Mouse (Mus musculus) lung, embryonic 14.5 days (tissue): ENCODE data around the gene Selenom. TPM values are rescaled to one million over a fixed set of nuclear protein-coding genes. Genes with fewer than 3 reads are reported as not detected.

Experiments used
- ATAC-seq: fragments of 200-750 bp; cut with Nextera tagmentation; 2 replicates; pipeline ENCODE4 v1.8.0; 2017; ENCODE audit warnings: mild to moderate bottlenecking, moderate TSS enrichment, moderate library complexity; ENCODE audit not compliant: insufficient read depth
- DNase-seq: peaks from one replicate; pipeline ENCODE4 v3.0.0-alpha.2; 2015
- H3K27ac ChIP-seq: fragments of 300-500 bp; sonication (generic); 2 replicates; pipeline ENCODE4 v1.5.1; 2014; ENCODE audit warnings: low read depth, mild to moderate bottlenecking, moderate library complexity
- H3K27me3 ChIP-seq: fragments of 300-500 bp; sonication (generic); 2 replicates; pipeline ENCODE4 v1.6.1; 2014; ENCODE audit warnings: low read length, control low read depth; ENCODE audit not compliant: insufficient read depth
- H3K36me3 ChIP-seq: fragments of 300-500 bp; sonication (generic); 2 replicates; pipeline ENCODE4 v1.6.1; 2014; ENCODE audit warnings: control low read depth; ENCODE audit not compliant: insufficient read depth
- H3K4me1 ChIP-seq: fragments of 300-500 bp; sonication (generic); 2 replicates; pipeline ENCODE4 v1.6.1; 2014; ENCODE audit warnings: antibody characterized with exemption, control low read depth; ENCODE audit not compliant: insufficient read depth
- H3K4me2 ChIP-seq: fragments of 300-500 bp; sonication (generic); 2 replicates; pipeline ENCODE4 v1.6.1; 2014; ENCODE audit warnings: mild to moderate bottlenecking
- H3K4me3 ChIP-seq: fragments of 300-500 bp; sonication (generic); 2 replicates; pipeline ENCODE4 v1.5.1; 2014; ENCODE audit warnings: low read depth, low read length
- H3K9ac ChIP-seq: fragments of 300-500 bp; sonication (generic); 2 replicates; pipeline ENCODE4 v1.6.1; 2014
- H3K9me3 ChIP-seq: fragments of 300-500 bp; sonication (generic); 2 replicates; pipeline ENCODE4 v1.6.1; 2016; ENCODE audit warnings: low read depth, low read length, control low read depth
- CTCF ChIP-seq: IDR thresholded peaks from 2 replicates; pipeline ENCODE4 v1.5.1; 2016; ENCODE audit warnings: antibody characterized with exemption, low read depth
- WGBS: fragments of 180-500 bp; shearing (Covaris S2); extraction: QIAGEN DNeasy Blood & Tissue Kit; methylation state at CpG from one replicate; pipeline ENCODE4 v1.1.7; 2014; 5-methylcytosine and 5-hydroxymethylcytosine counted together
- polyA plus RNA-seq: library from polyadenylated mRNA; unstranded; fragments of >200 nt; fragmentation: Nextera tagmentation; extraction: Ambion mirVana; gene quantifications from 2 replicates; pipeline ENCODE4 v1.2.1, GENCODE M21; 2014

The Selenom gene
- polyA plus RNA-seq, 1 experiment from 2014 or later = 100 TPM

GRCm38 (mm10) chr11:3519756-3520398 is 5.4 kb downstream of the Selenom start:
- TF ChIP-seq CTCF = no peak
- Histone ChIP-seq H3K36me3 (peaks cover 61% of the 10 kb centered on the region), H3K27me3 (peaks cover 7% of the 10 kb centered on the region; the same call in 1 of the 2 replicates), H3K9me3 (no peaks in the 10 kb centered on the region), H3K9ac (no peak overlapping the region), H3K4me1 (peaks cover 12% of the 10 kb centered on the region; the same call in 1 of the 2 replicates), H3K4me2 (no peak overlapping the region), H3K4me3 (no peak overlapping the region), H3K27ac (no peak overlapping the region)
- ATAC-seq (no peak), DNase-seq (no peak)
- WGBS = 56% methylated on average over 11 of the region's 11 CpGs

GRCm38 (mm10) chr11:3520919-3521318 is 6.4 kb downstream of the Selenom start:
- H3K27me3 ChIP-seq = peaks cover 7% of the 10 kb centered on the region; the same call in 1 of the 2 replicates
- peaks cover 71% of the 10 kb centered on the region for H3K36me3 ChIP-seq
- 71% methylated on average over 14 of the region's 14 CpGs for WGBS

GRCm38 (mm10) chr11:3521339-3522224 is 7.1 kb downstream of the Selenom start:
- H3K27ac ChIP-seq = no peak overlapping the region
- WGBS = 80% methylated on average over 23 of the region's 23 CpGs
- ATAC-seq (no peak), DNase-seq (no peak)
- no peak for TF ChIP-seq CTCF
- peaks cover 4% of the 10 kb centered on the region; the same call in 1 of the 2 replicates for H3K27me3 ChIP-seq
- H3K9me3 ChIP-seq = no peaks in the 10 kb centered on the region
- no peak overlapping the region for H3K4me2 ChIP-seq
- peaks cover 11% of the 10 kb centered on the region; the same call in 1 of the 2 replicates for H3K4me1 ChIP-seq
- H3K9ac ChIP-seq = no peak overlapping the region
- H3K4me3 ChIP-seq = no peak overlapping the region
- peaks cover 78% of the 10 kb centered on the region for H3K36me3 ChIP-seq

More at GRCm38 (mm10) chr11:3520919-3521318, 6.4 kb downstream of the Selenom start:
- no peak overlapping the region for H3K4me2 ChIP-seq
- no peak overlapping the region for H3K4me3 ChIP-seq
- no peaks in the 10 kb centered on the region for H3K9me3 ChIP-seq
- peaks cover 12% of the 10 kb centered on the region; the same call in 1 of the 2 replicates for H3K4me1 ChIP-seq
- no peak overlapping the region for H3K9ac ChIP-seq
- no peak for TF ChIP-seq CTCF
- H3K27ac ChIP-seq = no peak overlapping the region
- ATAC-seq (no peak), DNase-seq (no peak)

- 0 out of 2 replicates have a peak, but pooled peaks cover 4% of the 10 kb centered on the region for H3K4me1 ChIP-seq
- no peak overlapping the region for H3K9ac ChIP-seq
- H3K27ac ChIP-seq = no peak overlapping the region
- H3K27me3 ChIP-seq = no peaks in the 10 kb centered on the region
- no peak for TF ChIP-seq CTCF
- ATAC-seq (no peak), DNase-seq (no peak)
- 90% methylated on average over 17 of the region's 17 CpGs for WGBS
- H3K4me2 ChIP-seq = no peak overlapping the region
- peaks cover 85% of the 10 kb centered on the region for H3K36me3 ChIP-seq
- H3K4me3 ChIP-seq = no peak overlapping the region
- no peaks in the 10 kb centered on the region for H3K9me3 ChIP-seq
Measured at GRCm38 (mm10) chr11:3522285-3523000, 8.0 kb downstream of the Selenom start.

- ATAC-seq (no peak), DNase-seq (no peak)
- Histone ChIP-seq H3K27ac (no peak overlapping the region), H3K27me3 (no peaks in the 10 kb centered on the region), H3K4me1 (no peaks in the 10 kb centered on the region), H3K36me3 (peaks cover 98% of the 10 kb centered on the region), H3K9me3 (no peaks in the 10 kb centered on the region), H3K4me2 (no peak overlapping the region), H3K9ac (no peak overlapping the region), H3K4me3 (no peak overlapping the region)
- WGBS = 81% methylated on average over 7 of the region's 7 CpGs
- no peak for TF ChIP-seq CTCF
Measured at GRCm38 (mm10) chr11:3523840-3524582, 9.5 kb downstream of the Selenom start.

GRCm38 (mm10) chr11:3525560-3525959 is 11.1 kb downstream of the Selenom start:
- no peak overlapping the region for H3K27ac ChIP-seq
- DNase-seq = no peak
- H3K27me3 ChIP-seq = no peaks in the 10 kb centered on the region
- no peak for ATAC-seq
- H3K4me1 ChIP-seq = no peaks in the 10 kb centered on the region
- TF ChIP-seq CTCF = no peak
- peaks cover 98% of the 10 kb centered on the region for H3K36me3 ChIP-seq
- H3K4me2 ChIP-seq = no peak overlapping the region
- WGBS = 76% methylated on average over 4 of the region's 4 CpGs
- H3K9me3 ChIP-seq = no peaks in the 10 kb centered on the region
- no peak overlapping the region for H3K4me3 ChIP-seq
- H3K9ac ChIP-seq = no peak overlapping the region
